Mouse (Mus musculus) myocyte (in vitro differentiated cells): ENCODE results near the gene Cck.

Experiments
- MAX ChIP-seq: IDR thresholded peaks from one replicate; pipeline ENCODE4 v1.6.1; 2011; ENCODE audit warnings: low read depth, mild to moderate bottlenecking, control low read depth
- POLR2A ChIP-seq: IDR thresholded peaks from one replicate; pipeline ENCODE4 v1.6.1; 2011; ENCODE audit warnings: low read depth, mild to moderate bottlenecking, control low read depth, moderate library complexity; ENCODE audit not compliant: insufficient read length
- POLR2AphosphoS2 ChIP-seq: IDR thresholded peaks from one replicate; pipeline ENCODE4 v1.6.1; 2011; ENCODE audit warnings: low read depth, control low read depth; ENCODE audit not compliant: insufficient read length
- REST ChIP-seq: IDR thresholded peaks from one replicate; pipeline ENCODE4 v1.6.1; 2011; ENCODE audit warnings: mild to moderate bottlenecking, control low read depth, moderate library complexity; ENCODE audit not compliant: insufficient read depth, insufficient read length

DNA sequence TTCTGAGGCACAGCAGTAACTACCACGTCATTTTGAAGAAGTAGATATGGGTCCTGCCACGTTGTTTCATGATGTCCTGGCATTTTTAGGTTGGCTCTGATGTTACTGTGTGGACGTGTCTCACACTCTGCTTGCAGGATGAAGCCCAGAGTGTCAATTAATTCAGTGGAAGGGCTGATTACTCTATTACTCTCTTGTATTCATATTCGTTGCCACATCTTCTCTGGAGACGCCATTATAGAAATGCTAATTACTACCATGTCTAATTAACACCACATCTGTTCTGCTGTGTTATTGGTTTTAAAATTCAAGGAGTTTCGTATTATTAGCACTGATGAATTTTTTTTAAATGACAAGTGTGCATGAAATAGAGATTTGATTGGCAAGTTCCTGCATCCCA lies 30.7 kb upstream of the Cck start:
- TF ChIP-seq REST = no peak
- no peak for TF ChIP-seq POLR2A
- no peak for TF ChIP-seq MAX
- no peak for TF ChIP-seq POLR2AphosphoS2
